Mouse (Mus musculus) lung, embryonic 15.5 days (tissue): Measurements from ENCODE around the gene Chaf1a. TPM values are rescaled to one million over a fixed set of nuclear protein-coding genes. Genes with fewer than 3 reads are reported as not detected.

Experiments used
- ATAC-seq: fragments of 200-750 bp; cut with Nextera tagmentation; 2 replicates; pipeline ENCODE4 v1.8.0; 2017; ENCODE audit warnings: moderate number of reproducible peaks, borderline replicate concordance; ENCODE audit not compliant: low FRiP score, low TSS enrichment; ENCODE audit errors: extremely low read depth
- H3K27ac ChIP-seq: fragments of 300-500 bp; sonication (generic); 2 replicates; pipeline ENCODE4 v1.5.1; 2015; ENCODE audit warnings: moderate library complexity, mild to moderate bottlenecking, inconsistent platforms
- H3K27me3 ChIP-seq: fragments of 300-500 bp; sonication (generic); 2 replicates; pipeline ENCODE4 v1.6.1; 2015; ENCODE audit warnings: inconsistent platforms
- H3K36me3 ChIP-seq: fragments of 300-500 bp; sonication (generic); 2 replicates; pipeline ENCODE4 v1.6.1; 2015; ENCODE audit warnings: inconsistent platforms
- H3K4me1 ChIP-seq: fragments of 300-500 bp; sonication (generic); 2 replicates; pipeline ENCODE4 v1.6.1; 2015; ENCODE audit warnings: inconsistent platforms
- H3K4me2 ChIP-seq: fragments of 300-500 bp; sonication (generic); 2 replicates; pipeline ENCODE4 v1.6.1; 2015; ENCODE audit warnings: inconsistent platforms, mild to moderate bottlenecking, moderate library complexity
- H3K4me3 ChIP-seq: fragments of 300-500 bp; sonication (generic); 2 replicates; pipeline ENCODE4 v1.5.1; 2015; ENCODE audit warnings: mild to moderate bottlenecking, inconsistent platforms
- H3K9ac ChIP-seq: fragments of 300-500 bp; sonication (generic); 2 replicates; pipeline ENCODE4 v1.6.1; 2015; ENCODE audit warnings: inconsistent platforms
- H3K9me3 ChIP-seq: fragments of 300-500 bp; sonication (generic); 2 replicates; pipeline ENCODE4 v1.6.1; 2016; ENCODE audit warnings: inconsistent platforms
- WGBS: fragments of 180-500 bp; shearing (Covaris S2); methylation state at CpG from one replicate; pipeline ENCODE4 v1.1.7; 2015; 5-methylcytosine and 5-hydroxymethylcytosine counted together
- polyA plus RNA-seq: library from polyadenylated mRNA; unstranded; fragments of >200 nt; fragmentation: Nextera tagmentation; extraction: Ambion mirVana; gene quantifications from 2 replicates; pipeline ENCODE4 v1.2.1, GENCODE M21; 2015

Gene Chaf1a
- polyA plus RNA-seq, result 31.4 and 32.4 TPM in 2 replicates

DNA sequence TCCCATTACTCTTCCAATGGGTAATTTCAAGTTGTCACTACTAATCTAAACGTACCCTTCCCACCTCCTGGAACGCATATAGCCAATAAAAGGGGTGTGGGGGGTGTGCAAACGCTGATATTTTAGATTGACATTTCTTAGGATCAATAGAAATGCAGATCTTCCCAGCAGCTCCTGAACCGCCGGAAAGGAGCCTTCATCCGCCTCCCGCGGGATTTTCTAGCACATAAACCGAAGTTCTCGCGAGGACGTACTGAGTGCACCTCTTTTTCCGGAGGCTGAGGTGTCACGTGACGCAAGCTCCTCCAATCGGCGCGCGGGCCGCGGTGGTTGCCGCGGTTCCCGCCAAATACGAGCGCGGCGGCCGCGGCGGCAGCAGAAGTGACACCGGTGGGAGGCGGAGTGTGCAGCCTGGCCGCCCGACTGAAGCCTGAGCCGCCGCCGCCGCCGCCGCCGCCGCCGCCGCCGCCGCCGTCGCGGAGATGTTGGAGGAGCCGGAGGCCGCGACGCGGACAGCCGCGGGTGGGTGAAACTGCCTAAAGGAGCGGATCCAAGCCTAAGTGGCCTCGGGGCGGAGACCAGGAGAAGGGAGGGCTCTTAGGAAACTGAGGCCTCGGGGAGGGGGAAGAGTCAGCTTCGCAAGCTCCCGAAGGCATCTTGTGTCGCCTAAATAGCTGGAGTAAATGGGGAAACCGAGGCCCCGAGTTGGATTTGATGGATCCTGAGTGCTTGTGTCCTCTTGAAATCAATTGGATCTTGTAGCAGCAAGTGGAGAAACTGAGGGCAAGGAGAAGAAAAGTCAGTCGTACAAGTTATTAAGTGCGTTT is at the start of gene Chaf1a:
Chaf1a (plus strand) TSS at position 410 of the 827 bp plus-strand sequence.
- H3K4me1 ChIP-seq, result peaks cover 24% of the 10 kb centered on the region
- H3K9ac ChIP-seq, result peak within 1 kb of the TSS; percentile 96
- WGBS, result under 1% methylated on average over 67 of the region's 68 CpGs
- ATAC-seq, result peak; percentile 88
- H3K9me3 ChIP-seq, result no peaks in the 10 kb centered on the region
- peak within 1 kb of the TSS; percentile 93 for H3K4me3 ChIP-seq
- peak within 1 kb of the TSS; percentile 91 for H3K27ac ChIP-seq
- H3K36me3 ChIP-seq, result peaks cover 16% of the 10 kb centered on the region
- H3K27me3 ChIP-seq, result no peaks in the 10 kb centered on the region
- peak within 1 kb of the TSS; percentile 89 for H3K4me2 ChIP-seq

DNA sequence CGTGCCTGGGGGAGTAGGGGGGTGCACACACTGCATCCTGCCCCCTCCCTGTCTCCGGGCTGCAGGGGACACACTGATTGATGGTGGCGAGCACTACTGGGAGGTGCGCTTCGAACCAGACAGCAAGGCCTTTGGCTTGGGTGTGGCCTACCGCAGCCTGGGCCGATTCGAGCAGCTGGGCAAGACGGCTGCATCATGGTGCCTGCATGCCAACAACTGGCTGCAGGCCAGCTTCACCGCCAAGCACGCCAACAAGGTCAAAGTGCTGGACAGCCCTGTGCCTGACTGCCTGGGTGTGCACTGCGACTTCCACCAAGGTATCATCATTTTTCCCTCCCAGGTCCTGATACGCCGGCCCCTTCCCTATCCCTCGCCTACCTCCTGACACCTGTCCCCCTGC is 44.2 kb upstream of the Chaf1a start:
- H3K4me2 ChIP-seq, result no peak overlapping the region
- H3K9ac ChIP-seq, result no peak overlapping the region
- no peaks in the 10 kb centered on the region for H3K36me3 ChIP-seq
- no peak overlapping the region for H3K27ac ChIP-seq
- H3K4me1 ChIP-seq, result no peaks in the 10 kb centered on the region
- no peak for ATAC-seq
- WGBS, result 76% methylated on average over 15 of the region's 15 CpGs
- no peaks in the 10 kb centered on the region for H3K9me3 ChIP-seq
- no peak overlapping the region for H3K4me3 ChIP-seq
- peaks cover 11% of the 10 kb centered on the region; the same call in 1 of the 2 replicates for H3K27me3 ChIP-seq

GRCm38 (mm10) chr17:55999794-56000499 is 40.3 kb upstream of the Chaf1a start:
- Histone ChIP-seq H3K4me2 (peak overlapping the region; percentile 30; the same call in 1 of the 2 replicates), H3K27me3 (peaks cover 11% of the 10 kb centered on the region; the same call in 1 of the 2 replicates), H3K27ac (no peak overlapping the region), H3K4me1 (no peaks in the 10 kb centered on the region), H3K9ac (no peak overlapping the region), H3K9me3 (no peaks in the 10 kb centered on the region), H3K36me3 (no peaks in the 10 kb centered on the region), H3K4me3 (no peak overlapping the region)
- WGBS, result 13% methylated on average over 30 of the region's 30 CpGs
- peak; percentile 33; the same call in 1 of the 2 replicates for ATAC-seq

GRCm38 (mm10) chr17:56003000-56003399 is 37.2 kb upstream of the Chaf1a start:
- Histone ChIP-seq H3K9ac (no peak overlapping the region), H3K36me3 (no peaks in the 10 kb centered on the region), H3K4me1 (peaks cover 9% of the 10 kb centered on the region; the same call in 1 of the 2 replicates), H3K27me3 (peaks cover 11% of the 10 kb centered on the region; the same call in 1 of the 2 replicates), H3K27ac (no peak overlapping the region), H3K4me3 (no peak overlapping the region), H3K4me2 (no peak overlapping the region), H3K9me3 (no peaks in the 10 kb centered on the region)
- ATAC-seq, result no peak
- WGBS, result 79% methylated on average over 3 of the region's 3 CpGs

DNA sequence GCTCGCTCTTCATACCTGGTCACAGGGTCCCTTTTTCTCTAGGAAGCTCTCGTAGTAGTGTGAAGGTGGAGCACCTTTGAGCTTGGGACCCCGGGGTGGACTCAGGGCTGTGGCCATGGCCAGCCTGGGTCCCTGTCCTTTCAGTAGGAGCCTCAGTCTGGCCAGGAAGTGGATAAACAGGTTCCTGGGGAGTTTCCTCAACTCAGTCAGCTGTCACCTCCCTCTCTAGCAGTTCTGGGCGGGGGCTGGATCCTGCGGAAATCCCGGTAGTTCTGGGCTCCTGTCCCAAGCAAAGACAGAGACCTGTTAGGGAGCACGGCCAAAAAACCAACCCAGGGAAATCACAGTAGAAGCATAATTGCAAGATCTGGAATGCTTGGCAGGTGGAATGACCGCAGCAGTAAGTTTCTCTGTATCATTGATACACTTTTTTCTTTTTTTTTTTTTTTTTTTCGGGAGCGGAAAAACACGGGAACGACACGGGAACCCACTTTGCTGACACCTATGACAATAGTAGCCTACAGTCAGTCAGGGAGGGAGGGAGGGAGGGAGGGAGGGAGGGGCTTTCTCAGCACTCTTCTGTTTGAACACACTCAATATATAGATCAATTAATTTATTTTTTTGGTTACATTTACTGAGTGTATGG is 34.7 kb upstream of the Chaf1a start, which contains the start of the genes Stap2 and Mpnd:
Stap2 (minus strand) TSS at position 170 of the 647 bp plus-strand sequence.
Mpnd (plus strand) TSS at position 297 of the 647 bp plus-strand sequence.
- peaks cover 19% of the 10 kb centered on the region for H3K4me1 ChIP-seq
- no peaks in the 10 kb centered on the region for H3K9me3 ChIP-seq
- H3K27ac ChIP-seq, result peak within 1 kb of the TSS; percentile 38; the same call in 1 of the 2 replicates
- no peaks in the 10 kb centered on the region for H3K36me3 ChIP-seq
- peak within 1 kb of the TSS; percentile 31; the same call in 1 of the 2 replicates for H3K9ac ChIP-seq
- ATAC-seq, result no peak
- H3K4me2 ChIP-seq, result peak within 1 kb of the TSS; percentile 47
- H3K4me3 ChIP-seq, result peak within 1 kb of the TSS; percentile 29
- 28% methylated on average over 13 of the region's 13 CpGs for WGBS
- H3K27me3 ChIP-seq, result peaks cover 3% of the 10 kb centered on the region; the same call in 1 of the 2 replicates

DNA sequence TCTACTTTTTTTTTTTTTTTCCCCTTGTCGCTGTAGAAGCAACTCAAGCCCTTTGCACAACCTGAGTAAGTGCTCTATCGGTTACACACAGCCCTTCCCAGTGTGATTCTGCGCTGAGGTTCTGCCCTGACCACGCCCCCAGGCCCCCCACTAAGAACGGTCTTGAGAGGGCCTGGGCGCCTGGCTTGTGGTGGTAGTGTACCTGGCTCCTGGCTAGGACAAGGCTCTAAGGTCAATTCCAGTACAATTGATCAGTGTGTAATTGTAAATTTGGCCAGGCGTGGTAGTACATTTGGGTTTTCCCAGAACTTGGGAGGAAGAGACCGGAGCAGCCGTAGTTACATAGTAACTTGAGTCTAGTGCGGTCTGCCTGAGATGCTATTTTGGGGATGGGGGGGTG is 33.3 kb upstream of the Chaf1a start:
- no peaks in the 10 kb centered on the region for H3K9me3 ChIP-seq
- peaks cover 23% of the 10 kb centered on the region for H3K4me1 ChIP-seq
- H3K27me3 ChIP-seq, result no peaks in the 10 kb centered on the region
- 49% methylated on average over 10 of the region's 10 CpGs for WGBS
- no peak overlapping the region for H3K4me3 ChIP-seq
- no peak overlapping the region; the same call in 1 of the 2 replicates for H3K27ac ChIP-seq
- ATAC-seq, result no peak
- H3K36me3 ChIP-seq, result peaks cover 7% of the 10 kb centered on the region; the same call in 1 of the 2 replicates
- H3K4me2 ChIP-seq, result no peak overlapping the region
- no peak overlapping the region for H3K9ac ChIP-seq

- H3K36me3 ChIP-seq, result peaks cover 13% of the 10 kb centered on the region; the same call in 1 of the 2 replicates
- peak overlapping the region; percentile 91 for H3K27ac ChIP-seq
- H3K4me1 ChIP-seq, result peaks cover 23% of the 10 kb centered on the region
- H3K4me3 ChIP-seq, result peak overlapping the region; percentile 96
- H3K9ac ChIP-seq, result peak overlapping the region; percentile 30
- ATAC-seq, result peak; percentile 9
- WGBS, result 20% methylated on average over 14 of the region's 14 CpGs
- H3K27me3 ChIP-seq, result no peaks in the 10 kb centered on the region
- no peaks in the 10 kb centered on the region for H3K9me3 ChIP-seq
- H3K4me2 ChIP-seq, result peak overlapping the region; percentile 98
These were observed 32.5 kb upstream of the Chaf1a start for GRCm38 (mm10) chr17:56007444-56008355.

- peak overlapping the region; percentile 98 for H3K4me2 ChIP-seq
- peaks cover 19% of the 10 kb centered on the region; the same call in 1 of the 2 replicates for H3K36me3 ChIP-seq
- H3K9me3 ChIP-seq, result no peaks in the 10 kb centered on the region
- under 1% methylated on average over 21 of the region's 21 CpGs for WGBS
- ATAC-seq, result peak; percentile 92
- H3K27me3 ChIP-seq, result no peaks in the 10 kb centered on the region
- peak overlapping the region; percentile 91 for H3K27ac ChIP-seq
- peak overlapping the region; percentile 96 for H3K4me3 ChIP-seq
- H3K9ac ChIP-seq, result peak overlapping the region; percentile 83
- H3K4me1 ChIP-seq, result peaks cover 23% of the 10 kb centered on the region
These were observed 31.7 kb upstream of the Chaf1a start for GRCm38 (mm10) chr17:56008356-56009087.

- Histone ChIP-seq H3K27ac (peak overlapping the region; percentile 91), H3K36me3 (peaks cover 23% of the 10 kb centered on the region; the same call in 1 of the 2 replicates), H3K9me3 (no peaks in the 10 kb centered on the region), H3K4me3 (peak overlapping the region; percentile 96), H3K4me1 (peaks cover 23% of the 10 kb centered on the region), H3K4me2 (peak overlapping the region; percentile 98), H3K9ac (peak overlapping the region; percentile 83), H3K27me3 (no peaks in the 10 kb centered on the region)
- under 1% methylated on average over 62 of the region's 62 CpGs for WGBS
- peak; percentile 90 for ATAC-seq
These were observed 30.9 kb upstream of the Chaf1a start for GRCm38 (mm10) chr17:56009088-56009961.
